Mouse (Mus musculus): ENCODE data around the gene Cdk5r2. TPM values are rescaled to one million over a fixed set of nuclear protein-coding genes. Genes with fewer than 3 reads are reported as not detected.

Gene Cdk5r2
- polyA plus RNA-seq, 1 experiment from 2014 or later: 0.21 TPM

DNA sequence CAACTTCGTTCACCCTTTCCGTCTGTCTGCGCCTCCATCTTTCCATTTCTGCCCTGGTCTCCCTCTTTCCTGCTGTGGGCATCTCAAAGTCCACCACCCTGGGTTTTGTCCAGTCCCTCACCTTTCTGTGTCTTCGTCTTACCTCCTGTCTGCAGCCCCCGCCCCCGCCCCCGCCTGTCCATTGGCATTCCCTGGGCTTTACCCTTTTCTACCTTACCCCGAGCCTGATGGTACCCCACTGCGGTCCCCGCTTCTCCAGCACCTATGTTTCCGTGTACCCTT, 1.6 kb downstream of the Cdk5r2 start:
- H3K9me3 ChIP-seq: no peaks in the 10 kb centered on the region
- no peak overlapping the region for H3K27ac ChIP-seq (replicated peaks)
- 1% methylated on average over 11 of the region's 11 CpGs for WGBS
- H3K27me3 ChIP-seq (replicated peaks; ENCODE audit: low read depth, poor library complexity, severe bottlenecking): peaks cover 98% of the 10 kb centered on the region
- H3K36me3 ChIP-seq (replicated peaks): no peaks in the 10 kb centered on the region
- H3K4me3 ChIP-seq: peak overlapping the region; percentile 73
- H3K4me1 ChIP-seq: peaks cover 52% of the 10 kb centered on the region
- DNase-seq (ENCODE audit: low spot score): no peak

DNA sequence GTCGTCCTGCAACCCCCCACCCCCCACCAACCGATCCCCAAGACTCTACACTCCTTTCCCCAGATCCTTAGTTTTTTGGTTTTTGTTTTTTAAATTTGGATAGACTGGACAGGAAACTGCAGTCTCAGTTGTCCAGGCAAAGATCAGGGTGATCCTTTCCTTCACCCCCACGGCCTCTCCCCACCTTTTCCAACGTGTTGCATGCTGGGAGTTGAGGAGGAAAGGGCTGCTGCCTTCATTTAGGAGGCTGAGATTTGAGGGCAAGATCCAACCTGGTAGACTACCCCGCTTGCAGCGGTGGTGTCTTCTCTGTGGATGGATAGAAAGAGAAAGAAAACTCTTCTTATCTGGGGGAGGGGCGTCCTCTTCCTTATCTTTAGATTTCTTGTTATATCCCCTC, 2.1 kb downstream of the Cdk5r2 start:
- DNase-seq (ENCODE audit: low spot score): peak; percentile 14
- H3K9me3 ChIP-seq: no peaks in the 10 kb centered on the region
- H3K27me3 ChIP-seq (replicated peaks; ENCODE audit: low read depth, poor library complexity, severe bottlenecking): peaks cover 94% of the 10 kb centered on the region
- H3K36me3 ChIP-seq (replicated peaks): no peaks in the 10 kb centered on the region
- H3K27ac ChIP-seq (replicated peaks): no peak overlapping the region
- peak overlapping the region; percentile 73 for H3K4me3 ChIP-seq
- 1% methylated on average over 7 of the region's 7 CpGs for WGBS
- H3K4me1 ChIP-seq: peaks cover 50% of the 10 kb centered on the region

DNA sequence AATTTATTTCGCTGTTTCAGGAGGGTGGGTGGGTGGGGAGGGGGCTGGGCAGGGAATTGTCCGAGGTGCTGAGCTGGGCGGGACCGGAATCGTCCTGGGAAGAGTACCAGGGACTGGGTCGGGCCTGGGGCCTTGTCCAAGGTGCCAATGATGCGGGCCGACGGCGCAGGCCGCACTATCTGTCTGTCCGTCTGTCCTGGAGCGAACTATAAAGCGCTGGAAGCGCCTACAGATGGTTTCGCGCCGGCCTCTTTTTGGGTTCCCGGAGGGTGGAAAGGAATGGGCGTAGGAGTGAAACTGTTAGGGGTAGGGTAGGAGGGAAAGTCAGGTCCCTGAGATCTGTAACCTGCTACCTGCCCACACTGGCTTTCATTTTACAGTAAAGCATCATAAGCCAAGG, 2.5 kb downstream of the Cdk5r2 start:
- peaks cover 50% of the 10 kb centered on the region for H3K4me1 ChIP-seq
- DNase-seq (ENCODE audit: low spot score): peak; percentile 19
- H3K36me3 ChIP-seq (replicated peaks): no peaks in the 10 kb centered on the region
- H3K27me3 ChIP-seq (replicated peaks; ENCODE audit: low read depth, poor library complexity, severe bottlenecking): peaks cover 90% of the 10 kb centered on the region
- WGBS: 2% methylated on average over 20 of the region's 20 CpGs
- H3K9me3 ChIP-seq: no peaks in the 10 kb centered on the region
- no peak overlapping the region for H3K27ac ChIP-seq (replicated peaks)
- H3K4me3 ChIP-seq: peak overlapping the region; percentile 73

DNA sequence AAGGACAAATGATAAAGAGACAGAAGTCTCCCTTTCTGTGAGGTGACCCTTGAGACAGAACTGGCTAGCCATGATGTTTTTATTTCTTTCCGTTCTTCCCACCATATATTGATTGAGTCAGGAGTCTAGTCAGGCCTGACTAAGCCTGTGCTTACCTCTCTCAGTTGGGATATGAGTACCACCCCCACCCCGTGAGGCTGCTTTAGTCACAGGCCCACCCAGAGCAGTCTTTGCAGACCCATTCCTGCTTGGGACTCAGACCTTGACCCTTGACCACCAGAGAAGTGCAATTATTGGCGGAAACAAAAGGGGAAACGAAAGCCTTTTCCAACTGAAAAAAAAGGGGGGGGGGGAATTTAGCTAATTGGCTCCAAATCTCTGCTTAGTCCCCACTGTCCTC, 2.9 kb downstream of the Cdk5r2 start:
- no peaks in the 10 kb centered on the region for H3K9me3 ChIP-seq
- no peak overlapping the region for H3K27ac ChIP-seq (replicated peaks)
- H3K4me3 ChIP-seq: peak overlapping the region; percentile 73
- H3K4me1 ChIP-seq: peaks cover 50% of the 10 kb centered on the region
- DNase-seq (ENCODE audit: low spot score): peak; percentile 19
- WGBS: 5% methylated on average over 4 of the region's 4 CpGs
- peaks cover 85% of the 10 kb centered on the region for H3K27me3 ChIP-seq (replicated peaks; ENCODE audit: low read depth, poor library complexity, severe bottlenecking)
- H3K36me3 ChIP-seq (replicated peaks): no peaks in the 10 kb centered on the region

DNA sequence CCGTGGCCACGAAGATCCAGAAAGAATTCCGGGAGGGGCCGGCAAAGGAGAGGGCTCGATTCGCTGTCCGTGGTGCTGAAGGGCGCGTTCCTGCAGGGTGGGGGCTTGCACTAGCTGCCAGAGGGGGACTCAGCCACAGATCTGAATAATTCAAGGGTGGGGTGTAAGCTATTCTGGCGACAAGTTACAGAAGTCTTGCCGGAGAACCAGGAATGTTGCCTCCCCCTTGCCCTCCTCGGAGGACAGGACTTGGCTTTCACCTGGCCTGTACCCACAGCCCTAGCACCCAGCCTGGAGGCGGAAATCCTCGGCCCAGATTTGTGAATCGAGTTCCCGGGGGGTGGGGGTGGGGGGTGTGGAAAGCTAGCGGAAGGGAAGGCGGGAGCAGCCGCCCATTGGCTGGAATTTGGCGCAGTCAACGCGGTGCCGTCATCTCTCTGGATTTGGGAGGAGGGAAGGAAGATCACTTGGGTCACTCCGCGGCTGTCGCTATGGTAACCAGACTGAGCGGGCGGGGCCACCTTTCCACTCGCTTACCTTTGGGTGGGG, 3.5 kb downstream of the Cdk5r2 start:
- H3K27ac ChIP-seq (replicated peaks): no peak overlapping the region
- peak overlapping the region; percentile 73 for H3K4me3 ChIP-seq
- peaks cover 79% of the 10 kb centered on the region for H3K27me3 ChIP-seq (replicated peaks; ENCODE audit: low read depth, poor library complexity, severe bottlenecking)
- peak; percentile 85 for DNase-seq (ENCODE audit: low spot score)
- H3K36me3 ChIP-seq (replicated peaks): no peaks in the 10 kb centered on the region
- H3K4me1 ChIP-seq: peaks cover 50% of the 10 kb centered on the region
- under 1% methylated on average over 29 of the region's 29 CpGs for WGBS
- no peaks in the 10 kb centered on the region for H3K9me3 ChIP-seq

DNA sequence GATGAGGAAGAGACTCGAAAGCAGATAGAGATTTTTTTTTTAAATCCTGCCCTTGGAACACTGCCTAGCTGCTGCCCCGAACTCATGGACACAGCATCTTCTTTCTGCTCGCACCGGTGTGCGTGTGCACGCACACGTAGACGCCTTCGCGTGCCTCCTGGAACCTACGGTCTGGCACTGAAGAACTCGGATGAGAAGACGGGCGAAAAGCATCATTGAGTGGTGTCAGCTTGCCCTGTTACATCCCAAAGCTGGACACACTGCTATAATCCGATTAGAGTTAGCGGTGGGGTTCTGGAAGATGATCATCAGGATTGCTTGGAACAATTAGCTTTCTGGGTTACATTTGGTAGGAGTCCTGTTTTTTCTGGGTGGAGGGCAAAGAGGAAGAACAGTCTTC, 4.1 kb downstream of the Cdk5r2 start:
- no peak for DNase-seq (ENCODE audit: low spot score)
- H3K9me3 ChIP-seq: no peaks in the 10 kb centered on the region
- no peaks in the 10 kb centered on the region for H3K36me3 ChIP-seq (replicated peaks)
- peaks cover 49% of the 10 kb centered on the region for H3K4me1 ChIP-seq
- peaks cover 74% of the 10 kb centered on the region for H3K27me3 ChIP-seq (replicated peaks; ENCODE audit: low read depth, poor library complexity, severe bottlenecking)
- WGBS: 6% methylated on average over 16 of the region's 16 CpGs
- no peak overlapping the region for H3K27ac ChIP-seq (replicated peaks)
- peak overlapping the region; percentile 73 for H3K4me3 ChIP-seq

DNA sequence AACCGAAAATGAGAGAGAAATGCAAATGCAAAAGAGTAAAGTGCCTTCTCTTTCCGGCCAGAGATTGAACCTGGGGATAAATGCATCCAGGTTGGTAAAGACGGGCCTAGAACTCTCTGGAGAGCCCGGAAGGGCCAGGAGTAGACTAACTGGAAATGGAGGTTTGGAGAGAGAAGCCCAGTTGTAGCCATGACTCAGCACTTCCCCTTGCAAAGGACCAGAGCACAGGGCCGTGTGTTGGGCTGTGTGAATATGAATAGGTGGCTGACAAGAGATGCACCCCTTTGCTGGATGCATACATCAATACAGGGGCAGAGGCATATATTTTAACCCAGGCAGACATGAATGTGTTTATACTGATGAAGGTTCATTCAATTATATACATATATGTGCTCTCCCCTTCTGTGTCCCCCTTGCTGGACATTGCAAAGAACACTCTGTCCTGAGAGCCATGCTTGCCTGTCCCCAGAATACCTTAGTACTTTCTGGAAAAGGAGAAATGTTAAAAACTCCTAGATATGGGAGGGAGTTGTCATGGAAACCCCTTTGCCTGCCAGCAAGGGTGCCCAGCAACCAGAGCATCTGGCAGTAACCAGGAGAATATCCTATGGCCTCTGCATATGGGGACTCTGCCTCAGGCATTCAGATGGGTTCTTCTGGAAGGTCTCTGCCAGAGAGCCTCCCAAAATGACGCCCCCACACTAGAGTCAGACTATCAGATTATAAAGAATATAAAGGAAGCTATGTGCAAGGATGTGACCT, 4.7 kb downstream of the Cdk5r2 start:
- no peaks in the 10 kb centered on the region for H3K9me3 ChIP-seq
- WGBS: 43% methylated on average over 6 of the region's 6 CpGs
- DNase-seq (ENCODE audit: low spot score): no peak
- no peak overlapping the region for H3K4me3 ChIP-seq
- H3K4me1 ChIP-seq: peaks cover 43% of the 10 kb centered on the region
- H3K27me3 ChIP-seq (replicated peaks; ENCODE audit: low read depth, poor library complexity, severe bottlenecking): peaks cover 68% of the 10 kb centered on the region
- H3K27ac ChIP-seq (replicated peaks): no peak overlapping the region
- no peaks in the 10 kb centered on the region for H3K36me3 ChIP-seq (replicated peaks)

DNA sequence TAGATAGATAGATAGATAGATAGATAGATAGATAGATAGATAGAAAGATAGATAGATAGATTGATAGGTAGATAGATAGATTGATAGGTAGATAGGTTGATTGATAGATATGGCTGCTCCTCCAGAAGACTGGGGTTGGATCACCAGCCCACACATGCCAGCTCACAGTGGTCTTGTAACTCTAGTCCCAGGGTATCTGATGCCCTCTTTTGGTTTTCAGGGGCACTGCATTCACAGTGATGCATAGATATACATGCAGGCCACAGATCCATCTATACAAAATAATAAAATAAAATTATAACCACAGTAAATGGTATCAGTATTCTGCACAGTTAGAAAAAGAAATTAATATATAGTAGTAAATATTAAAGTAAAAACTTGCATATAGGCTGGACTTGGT, 7.0 kb downstream of the Cdk5r2 start:
- H3K4me3 ChIP-seq: no peak overlapping the region
- H3K36me3 ChIP-seq (replicated peaks): no peaks in the 10 kb centered on the region
- H3K4me1 ChIP-seq: peaks cover 20% of the 10 kb centered on the region
- DNase-seq (ENCODE audit: low spot score): no peak
- no peaks in the 10 kb centered on the region for H3K9me3 ChIP-seq
- H3K27ac ChIP-seq (replicated peaks): no peak overlapping the region
- H3K27me3 ChIP-seq (replicated peaks; ENCODE audit: low read depth, poor library complexity, severe bottlenecking): peaks cover 44% of the 10 kb centered on the region

DNA sequence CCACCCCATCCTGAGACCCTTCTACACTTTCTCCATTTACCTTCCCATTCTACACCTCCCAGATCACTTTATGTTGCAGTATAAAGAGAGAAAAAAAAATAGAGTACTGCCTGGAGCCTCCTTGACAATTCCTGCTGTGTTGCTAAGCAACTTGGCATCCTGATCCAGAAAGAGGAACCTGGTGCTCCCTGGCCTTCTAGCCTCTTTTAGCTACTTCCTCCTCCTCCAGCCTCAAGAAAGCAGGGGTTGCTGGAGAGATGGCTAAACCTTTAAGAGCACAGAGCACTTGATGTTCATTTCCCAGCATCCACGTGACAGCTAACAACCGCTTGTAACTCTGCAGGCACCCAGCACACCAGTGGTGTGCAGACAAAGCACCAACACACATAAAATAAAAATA, 17.5 kb downstream of the Cdk5r2 start:
- WGBS: 65% methylated on average over 2 of the region's 2 CpGs

DNA sequence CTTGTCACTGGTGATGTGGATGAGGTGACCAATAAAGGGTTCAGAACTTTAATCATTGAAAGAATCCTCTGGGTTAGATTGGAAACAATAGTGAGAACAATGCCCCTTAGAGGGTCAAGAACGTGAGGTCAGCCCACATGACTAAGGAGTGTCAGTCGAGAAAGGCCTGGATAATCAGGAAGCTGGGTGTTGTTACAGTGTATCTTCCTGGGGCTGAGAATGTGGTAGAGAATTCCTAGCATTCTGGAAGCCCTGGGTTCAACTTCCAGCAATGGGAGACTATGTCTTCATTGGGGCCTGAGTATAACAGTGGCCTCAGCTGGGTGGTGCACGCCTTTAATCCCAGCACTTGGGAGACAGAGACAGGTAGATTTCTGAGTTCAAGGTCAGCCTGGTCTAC, 22.5 kb downstream of the Cdk5r2 start:
- H3K27ac ChIP-seq (replicated peaks): no peak overlapping the region
- no peak for DNase-seq (ENCODE audit: low spot score)
- WGBS: 57% methylated on average over 3 of the region's 3 CpGs
- no peaks in the 10 kb centered on the region for H3K9me3 ChIP-seq
- peaks cover 77% of the 10 kb centered on the region for H3K27me3 ChIP-seq (replicated peaks; ENCODE audit: low read depth, poor library complexity, severe bottlenecking)
- H3K36me3 ChIP-seq (replicated peaks): no peaks in the 10 kb centered on the region
- H3K4me3 ChIP-seq: no peak overlapping the region
- H3K4me1 ChIP-seq: peaks cover 6% of the 10 kb centered on the region

More for the DNA sequence above, 17.5 kb downstream of the Cdk5r2 start:
- H3K27ac ChIP-seq (replicated peaks): no peak overlapping the region
- no peaks in the 10 kb centered on the region for H3K9me3 ChIP-seq
- H3K36me3 ChIP-seq (replicated peaks): no peaks in the 10 kb centered on the region
- H3K4me3 ChIP-seq: no peak overlapping the region
- DNase-seq (ENCODE audit: low spot score): no peak
- H3K27me3 ChIP-seq (replicated peaks; ENCODE audit: low read depth, poor library complexity, severe bottlenecking): peaks cover 40% of the 10 kb centered on the region
- no peaks in the 10 kb centered on the region for H3K4me1 ChIP-seq

DNA sequence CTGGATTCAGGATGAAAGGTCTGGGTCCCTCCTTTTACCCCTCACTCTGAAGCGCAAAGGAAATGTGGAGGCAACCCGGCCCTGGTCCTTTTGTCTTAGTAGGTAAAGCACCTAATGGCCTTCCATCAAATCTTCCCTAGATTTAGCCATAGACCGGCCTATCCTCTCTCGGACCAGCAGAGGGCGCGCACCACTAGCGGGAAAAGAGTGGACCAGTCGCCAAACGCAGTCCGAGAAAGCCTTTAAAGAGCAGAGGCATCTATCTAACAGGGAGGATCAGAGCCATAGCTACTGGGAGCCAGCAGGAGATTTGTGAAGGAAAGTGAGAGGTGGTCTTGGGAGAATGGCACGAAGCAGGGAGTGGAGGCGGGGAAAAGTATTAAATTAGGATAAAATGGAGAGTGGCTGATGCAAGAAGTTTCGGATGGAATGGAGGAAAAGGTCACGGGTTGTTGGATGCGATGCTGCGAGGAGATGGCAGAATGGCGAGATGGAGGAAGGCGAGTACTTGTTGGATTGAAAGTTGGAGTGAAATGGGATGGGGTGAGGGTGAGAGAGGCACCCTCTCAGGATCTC, 26.1 kb downstream of the Cdk5r2 start:
- WGBS: 2% methylated on average over 18 of the region's 18 CpGs
- Histone ChIP-seq H3K36me3 (replicated peaks) (no peaks in the 10 kb centered on the region), H3K27me3 (replicated peaks; ENCODE audit: low read depth, poor library complexity, severe bottlenecking) (peaks cover 96% of the 10 kb centered on the region), H3K27ac (replicated peaks) (no peak overlapping the region), H3K4me1 (peaks cover 31% of the 10 kb centered on the region), H3K4me3 (no peak overlapping the region), H3K9me3 (no peaks in the 10 kb centered on the region)
- peak; percentile 81 for DNase-seq (ENCODE audit: low spot score)

DNA sequence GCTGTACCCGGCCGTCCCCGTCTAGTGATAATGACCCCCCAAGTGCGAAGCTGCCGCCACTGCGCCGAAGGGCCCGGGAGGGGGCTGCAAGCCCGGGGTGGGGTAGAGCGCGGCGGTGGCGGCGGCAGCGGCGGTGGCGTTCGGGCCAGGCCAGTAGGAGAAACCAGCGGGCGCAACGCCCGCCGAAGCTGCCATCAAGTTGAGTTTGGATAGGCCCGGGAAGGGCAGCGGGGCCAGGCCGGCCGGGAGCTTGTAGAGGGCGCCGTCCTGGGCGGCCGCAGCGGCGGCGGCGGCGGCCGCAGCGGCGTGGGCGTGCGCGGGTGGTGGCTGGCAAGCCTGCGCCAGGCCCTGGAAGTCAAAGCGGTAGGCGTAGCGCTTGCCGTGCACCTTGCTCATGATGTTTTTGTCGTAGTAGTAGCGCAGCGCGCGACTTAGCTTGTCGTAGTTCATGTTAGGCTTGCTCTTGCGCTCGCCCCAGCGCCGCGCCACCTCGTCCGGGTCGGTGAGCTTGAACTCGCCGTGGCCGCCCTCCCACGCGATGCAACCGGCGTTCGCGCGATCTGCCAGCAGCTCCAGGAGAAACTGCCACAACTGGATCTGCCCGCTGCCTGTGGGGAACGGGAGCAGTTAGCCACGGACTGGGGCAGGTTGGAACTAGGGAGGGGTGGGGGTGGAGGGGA, 27.5 kb downstream of the Cdk5r2 start:
- peak; percentile 61 for DNase-seq (ENCODE audit: low spot score)
- H3K27me3 ChIP-seq (replicated peaks; ENCODE audit: low read depth, poor library complexity, severe bottlenecking): peaks cover 100% of the 10 kb centered on the region
- H3K4me1 ChIP-seq: peaks cover 32% of the 10 kb centered on the region
- WGBS: under 1% methylated on average over 74 of the region's 74 CpGs
- peak overlapping the region; percentile 48 for H3K4me3 ChIP-seq
- no peak overlapping the region for H3K27ac ChIP-seq (replicated peaks)
- no peaks in the 10 kb centered on the region for H3K9me3 ChIP-seq
- H3K36me3 ChIP-seq (replicated peaks): no peaks in the 10 kb centered on the region

DNA sequence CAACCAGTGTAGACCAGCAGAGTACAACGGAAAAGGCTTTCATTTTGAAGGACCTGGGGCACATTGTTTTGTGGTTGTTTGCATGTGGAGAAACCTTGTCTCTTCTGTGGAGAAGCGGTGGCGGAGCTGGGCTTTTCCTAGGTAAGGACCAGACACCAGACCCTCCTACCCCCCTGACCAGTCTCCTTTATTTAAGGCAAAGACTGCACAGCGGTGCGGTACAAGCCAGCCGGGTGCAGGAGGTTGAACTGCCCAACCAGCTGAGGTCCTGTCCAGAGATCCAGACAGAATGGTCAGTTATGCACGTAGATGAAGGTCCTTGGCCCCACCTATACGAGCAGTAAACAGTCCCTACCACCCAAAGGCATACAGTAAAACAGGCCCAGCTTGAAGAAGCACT, 28.1 kb downstream of the Cdk5r2 start:
- Histone ChIP-seq H3K4me3 (0 out of 2 replicates have a peak overlapping the region, but pooled peaks have one; percentile 48), H3K36me3 (replicated peaks) (no peaks in the 10 kb centered on the region), H3K27me3 (replicated peaks; ENCODE audit: low read depth, poor library complexity, severe bottlenecking) (peaks cover 100% of the 10 kb centered on the region), H3K9me3 (no peaks in the 10 kb centered on the region), H3K4me1 (peaks cover 32% of the 10 kb centered on the region), H3K27ac (replicated peaks) (no peak overlapping the region)
- WGBS: under 1% methylated on average over 8 of the region's 8 CpGs
- peak; percentile 33 for DNase-seq (ENCODE audit: low spot score)
